Mouse (Mus musculus) gonadal fat pad, adult 2 months (tissue): ENCODE data around the gene Kcne4. TPM values are rescaled to one million over a fixed set of nuclear protein-coding genes. Genes with fewer than 3 reads are reported as not detected.
"Not testable (repeated sequence)": the region's sequence is repeated elsewhere in the genome, so short reads cannot be mapped to it uniquely, and the experiment has no call there.

ENCODE experiments used
- DNase-seq: peaks from one replicate; pipeline ENCODE4 v3.0.0-alpha.2; 2012; ENCODE audit warnings: low read depth
- polyA plus RNA-seq: library from polyadenylated mRNA; depleted of rRNA; stranded (reverse); fragments of >200 nt; gene quantifications from 2 replicates; pipeline ENCODE4 v1.2.3, GENCODE M21; 2012; rRNA removed

Kcne4 gene
- polyA plus RNA-seq: 4.0 and 5.6 TPM in 2 replicates

- no peak for DNase-seq
Measured at GRCm38 (mm10) chr1:78816639-78817038, at the start of gene Kcne4. Kcne4 (plus strand) TSS chr1:78816758.

- no peak for DNase-seq
Measured at GRCm38 (mm10) chr1:78781899-78782298, 34.7 kb upstream of the Kcne4 start.

DNA sequence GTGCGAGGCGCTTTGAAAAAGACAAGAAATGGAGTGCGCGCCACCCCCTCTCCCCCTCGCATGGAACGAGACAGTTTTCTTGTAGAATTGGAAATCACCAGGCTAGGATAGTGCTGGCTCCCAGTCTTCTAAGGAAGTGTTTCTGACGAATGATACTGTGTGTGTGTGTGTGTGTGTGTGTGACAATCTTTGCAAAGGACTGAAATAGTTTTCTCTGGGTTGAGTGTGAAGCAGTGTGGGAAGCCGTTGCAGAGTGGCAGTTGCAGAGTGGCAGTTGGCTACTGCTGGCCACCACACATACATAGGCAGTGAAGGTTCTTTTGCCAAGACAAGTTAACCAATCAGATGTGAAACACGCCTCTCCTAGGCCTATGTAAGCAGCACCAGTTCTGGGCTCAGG lies 31.6 kb upstream of the Kcne4 start:
- not testable (repeated sequence) for DNase-seq

DNA sequence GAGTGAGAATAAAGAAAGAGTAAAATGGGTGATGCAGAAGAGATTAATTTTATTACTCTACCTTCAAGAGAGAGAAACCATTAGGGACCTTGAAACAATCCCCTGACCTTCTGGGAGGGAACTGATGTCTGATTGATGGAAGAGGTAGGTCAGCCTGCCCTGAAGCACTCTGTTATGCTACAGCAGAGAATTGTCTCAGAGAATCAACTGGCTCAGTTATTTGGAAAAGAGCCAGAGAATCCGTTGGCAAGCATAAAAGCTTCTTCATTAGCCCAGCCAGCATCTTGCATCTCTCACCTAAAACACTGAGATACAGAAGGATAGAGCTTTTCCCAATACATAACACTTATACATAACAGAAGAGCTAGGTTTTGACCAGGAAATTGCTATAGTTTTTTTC lies 26.8 kb upstream of the Kcne4 start:
- no peak for DNase-seq

- no peak for DNase-seq
Measured at GRCm38 (mm10) chr1:78807428-78807827, 9.1 kb upstream of the Kcne4 start.

- no peak for DNase-seq
Measured at GRCm38 (mm10) chr1:78809819-78810218, 6.7 kb upstream of the Kcne4 start.

DNA sequence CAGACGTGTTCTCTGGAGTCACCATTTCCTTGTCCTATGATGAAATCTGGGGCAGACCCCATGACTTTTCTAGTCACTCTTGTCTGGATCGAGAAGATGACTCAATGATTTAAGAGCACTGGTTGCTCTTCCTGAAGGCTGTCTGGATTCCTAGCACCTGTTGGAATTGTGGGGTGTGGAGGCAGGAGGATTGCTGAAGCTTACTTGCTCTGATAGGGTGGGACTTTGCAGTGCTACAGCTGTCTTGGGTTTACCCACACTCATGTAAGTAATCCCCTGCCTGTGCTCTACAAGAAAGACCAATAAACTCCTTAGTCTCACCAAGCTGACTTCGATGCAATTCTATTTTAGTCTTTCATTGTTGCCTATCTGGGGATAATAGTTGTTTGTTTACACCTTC lies 5.7 kb upstream of the Kcne4 start:
- no peak for DNase-seq

DNA sequence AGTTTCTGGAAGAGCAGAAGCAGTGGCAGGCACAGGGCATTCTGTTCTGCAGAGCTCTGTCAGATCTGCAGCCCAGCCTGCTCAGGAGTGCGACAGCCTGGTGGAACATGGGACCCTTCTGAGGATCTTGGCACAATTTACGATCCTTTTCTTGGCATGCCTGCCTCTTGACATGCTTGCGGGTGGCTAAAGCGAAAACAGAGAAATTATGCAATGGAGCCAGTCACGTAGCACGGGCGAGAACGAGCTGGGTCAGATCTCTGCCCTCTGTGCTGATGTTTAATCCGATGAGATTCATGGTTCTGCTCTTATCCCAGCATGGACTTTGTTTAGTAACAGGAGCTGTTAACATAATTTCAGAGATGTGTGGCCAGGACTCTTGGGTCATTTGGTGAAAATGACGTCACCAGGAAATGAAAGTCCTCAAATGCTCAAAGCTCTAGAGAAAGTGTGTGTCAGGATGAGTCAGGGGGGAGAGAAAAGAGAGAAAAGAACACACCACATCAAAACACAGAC lies 4.5 kb upstream of the Kcne4 start:
- DNase-seq: no peak

- no peak for DNase-seq
Measured at GRCm38 (mm10) chr1:78817756-78818155, 1.2 kb downstream of the Kcne4 start.

DNA sequence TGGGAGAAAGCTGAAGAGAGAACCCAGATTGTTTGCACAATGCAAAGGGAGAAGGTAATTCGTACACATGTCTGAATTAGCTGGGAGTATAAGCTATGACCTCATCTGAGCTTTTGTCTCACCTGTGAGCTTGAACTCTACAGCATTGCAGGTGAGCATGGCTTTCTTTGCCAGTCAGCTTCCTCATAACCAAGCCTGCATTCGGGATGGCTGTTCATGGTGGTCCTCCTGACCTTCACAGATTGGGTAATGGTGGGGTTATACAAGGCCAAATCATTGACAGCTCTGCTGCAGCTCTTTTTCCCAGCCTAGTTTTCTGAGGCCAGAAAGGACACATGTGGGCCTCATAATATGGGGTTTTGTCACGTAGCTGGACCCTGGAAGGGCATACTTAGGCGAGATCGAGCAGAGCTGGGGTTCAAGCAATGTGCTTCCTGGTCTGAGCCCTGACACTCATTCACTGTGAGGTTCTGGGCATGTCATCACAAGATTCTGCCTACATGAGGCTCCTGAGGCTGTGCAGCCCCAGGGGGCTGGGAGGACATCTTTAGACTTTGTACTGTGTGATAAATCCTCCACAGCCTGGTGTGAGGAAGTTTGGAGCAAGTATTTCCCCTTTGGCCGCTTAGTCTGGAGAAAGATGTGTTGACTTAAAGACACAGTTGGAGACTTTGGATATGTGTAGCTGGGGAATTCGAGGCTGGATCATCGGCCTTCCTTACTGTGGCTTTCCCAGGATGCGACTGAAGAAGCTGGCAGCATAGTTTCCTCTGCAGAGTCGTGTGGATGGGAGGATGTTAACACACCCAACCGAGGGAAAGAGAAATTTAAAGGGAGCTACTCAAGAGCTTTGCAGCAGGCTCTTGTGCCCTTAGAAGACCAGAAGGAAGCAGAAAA lies 2.3 kb downstream of the Kcne4 start:
- DNase-seq: no peak

DNA sequence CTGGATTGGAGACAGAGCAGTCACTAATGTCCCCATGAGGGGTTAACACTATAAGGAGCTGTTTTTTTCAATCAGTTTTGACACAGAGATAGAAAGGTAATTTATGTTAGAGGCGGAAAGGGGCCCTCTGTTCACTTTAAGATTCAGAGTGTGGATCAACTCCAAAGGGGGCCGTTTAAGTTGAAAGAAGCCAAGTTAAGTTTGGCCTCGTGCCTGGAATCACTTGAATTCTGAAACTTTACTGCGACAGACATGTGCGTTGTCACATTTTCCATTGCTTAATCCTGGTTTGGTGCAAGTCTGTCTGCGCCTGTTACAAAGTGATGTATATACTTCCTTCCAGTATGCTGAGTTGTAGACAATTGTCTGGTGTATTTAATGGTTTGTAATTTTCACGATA lies 3.0 kb downstream of the Kcne4 start:
- no peak for DNase-seq

GRCm38 (mm10) chr1:78820176-78820575 lies 3.6 kb downstream of the Kcne4 start:
- no peak for DNase-seq

DNA sequence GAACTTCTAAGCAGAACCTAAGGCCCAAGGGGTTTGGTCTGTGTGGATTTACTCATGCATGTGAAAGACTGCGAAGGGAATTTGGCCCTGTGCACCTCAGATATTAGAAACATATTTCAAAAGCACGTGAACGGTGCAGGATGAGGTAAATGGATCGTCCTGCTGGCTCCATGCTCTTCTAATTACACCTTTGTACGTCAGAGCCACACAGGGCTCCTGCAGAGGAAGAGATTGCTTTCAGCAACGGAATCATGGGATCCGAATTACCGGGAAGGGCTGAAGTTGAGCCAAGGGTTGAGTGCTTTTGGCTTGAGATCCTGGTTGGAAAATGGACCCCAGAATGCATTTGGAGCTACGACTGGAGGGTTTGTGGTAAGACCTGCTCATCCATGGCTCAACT lies 4.6 kb downstream of the Kcne4 start:
- DNase-seq: no peak

- no peak for DNase-seq
Measured at GRCm38 (mm10) chr1:78821733-78822430, 5.3 kb downstream of the Kcne4 start.

DNA sequence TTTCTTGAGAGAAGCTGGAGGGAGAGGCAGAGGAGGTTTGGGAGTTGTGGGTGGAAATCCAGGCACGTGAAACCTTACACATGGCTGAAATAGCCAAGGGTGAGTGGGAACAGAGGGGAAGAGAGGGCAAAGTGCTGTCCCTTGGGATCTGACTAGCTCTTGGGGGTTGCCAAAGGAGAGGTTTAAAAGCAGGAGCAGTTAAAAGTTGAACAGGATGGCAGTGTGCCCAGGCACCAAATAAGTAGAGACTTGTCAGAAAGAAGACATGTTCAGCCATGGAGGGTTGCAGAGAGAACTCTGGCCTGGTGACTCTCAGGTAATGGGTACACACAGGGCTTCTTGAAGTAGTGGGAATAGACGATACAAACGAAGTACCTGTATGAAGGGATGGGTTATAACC lies 8.7 kb downstream of the Kcne4 start:
- no peak for DNase-seq

- DNase-seq: no peak
Measured at GRCm38 (mm10) chr1:78838468-78838867, 21.9 kb downstream of the Kcne4 start.

GRCm38 (mm10) chr1:78840769-78841168 lies 24.2 kb downstream of the Kcne4 start:
- no peak for DNase-seq

DNA sequence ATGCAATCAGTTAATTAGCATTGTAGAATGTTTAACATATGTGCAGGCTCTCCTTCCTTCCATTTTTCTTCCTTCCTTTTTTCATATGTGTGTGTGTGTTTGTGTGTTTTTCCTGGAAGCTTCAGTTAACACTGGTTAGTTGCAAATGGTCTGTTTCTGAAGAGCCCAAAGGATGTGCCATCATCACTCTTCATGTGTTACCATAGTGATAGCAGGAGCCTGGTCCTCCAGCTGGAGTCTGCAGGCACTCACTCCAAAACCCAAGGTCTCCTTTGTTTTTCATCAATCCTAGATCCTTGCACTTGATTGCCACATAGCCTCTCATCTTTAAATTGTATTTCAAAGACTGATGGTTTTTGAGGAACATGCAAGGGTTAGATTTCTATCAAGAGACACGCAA lies 29.1 kb downstream of the Kcne4 start:
- no peak for DNase-seq

- DNase-seq: no peak
Measured at GRCm38 (mm10) chr1:78846471-78846870, 29.9 kb downstream of the Kcne4 start.

- DNase-seq: no peak
Measured at GRCm38 (mm10) chr1:78852408-78853093, 36.0 kb downstream of the Kcne4 start.

DNA sequence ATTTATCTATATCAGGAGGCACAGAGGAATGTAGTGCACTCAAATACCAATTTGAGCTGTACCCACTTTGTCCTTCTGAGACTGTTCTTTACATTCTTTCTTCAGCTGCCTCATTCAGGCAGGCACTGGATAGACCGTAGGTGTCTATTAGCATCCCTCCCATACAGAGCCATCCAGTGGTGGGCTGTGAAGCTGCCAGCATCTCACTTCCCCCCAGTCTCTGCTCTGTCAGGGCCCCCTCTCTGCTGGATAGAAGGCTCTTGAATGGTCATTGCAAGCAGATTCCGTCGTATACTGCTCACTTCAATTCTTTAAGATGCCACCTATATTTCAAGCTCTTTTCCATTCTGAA lies 36.5 kb downstream of the Kcne4 start:
- no peak for DNase-seq

DNA sequence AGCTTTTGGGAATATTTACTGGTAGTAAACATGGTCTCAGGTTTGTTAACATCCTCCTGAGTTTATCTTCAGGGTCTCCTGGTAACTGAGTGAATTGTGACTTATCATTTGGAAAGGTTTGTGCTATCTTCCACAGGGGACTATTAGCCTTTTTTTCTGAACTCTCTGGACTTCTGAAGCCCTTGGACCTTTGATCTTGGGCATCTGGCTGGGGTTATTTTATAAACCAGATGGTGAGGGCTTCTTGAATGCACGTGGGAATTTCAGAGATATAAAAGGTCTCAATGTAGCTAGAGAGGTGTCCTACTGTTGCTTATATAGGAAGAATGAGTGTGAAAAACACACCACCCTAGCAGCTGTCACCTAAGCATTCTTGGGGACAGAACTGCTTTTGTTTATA lies 37.7 kb downstream of the Kcne4 start:
- DNase-seq: no peak
